Mouse (Mus musculus): ENCODE results near the gene Ccdc3. TPM values are rescaled to one million over a fixed set of nuclear protein-coding genes. Genes with fewer than 3 reads are reported as not detected.

Ccdc3 gene
- polyA plus RNA-seq, 1 experiment: 0.20 TPM

DNA sequence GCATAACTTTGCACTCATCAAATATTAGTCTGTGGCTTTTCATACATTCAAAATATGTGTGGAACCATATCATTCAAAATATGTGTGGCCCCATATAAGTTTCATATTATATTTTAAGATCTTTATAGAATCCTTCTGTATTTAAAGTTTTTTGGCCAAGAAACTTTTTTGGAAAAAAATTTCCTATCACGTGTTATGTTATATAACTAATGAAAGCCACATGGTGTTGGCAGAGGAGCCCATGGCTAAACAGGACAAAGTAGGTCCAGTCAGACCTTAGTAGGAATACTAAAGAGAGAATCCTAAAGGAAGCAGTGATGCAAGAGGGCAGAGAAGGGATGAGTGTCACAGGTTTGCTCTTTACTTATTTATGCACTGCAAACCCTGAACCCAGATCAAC, 65.6 kb downstream of the Ccdc3 start:
- Histone ChIP-seq H3K27ac (ENCODE audit: insufficient read depth, low read depth, low read length) (no peak overlapping the region), H3K4me1 (ENCODE audit: control insufficient read depth, insufficient read depth, low read length) (no peaks in the 10 kb centered on the region), H3K4me3 (ENCODE audit: insufficient read depth, low read length) (no peak overlapping the region)
- TF ChIP-seq CTCF (IDR thresholded peaks at IDR 0.05; ENCODE audit: low read depth, low read length) (no peak), POLR2A (IDR thresholded peaks at IDR 0.05; ENCODE audit: borderline replicate concordance, low read depth, low read length) (no peak)

DNA sequence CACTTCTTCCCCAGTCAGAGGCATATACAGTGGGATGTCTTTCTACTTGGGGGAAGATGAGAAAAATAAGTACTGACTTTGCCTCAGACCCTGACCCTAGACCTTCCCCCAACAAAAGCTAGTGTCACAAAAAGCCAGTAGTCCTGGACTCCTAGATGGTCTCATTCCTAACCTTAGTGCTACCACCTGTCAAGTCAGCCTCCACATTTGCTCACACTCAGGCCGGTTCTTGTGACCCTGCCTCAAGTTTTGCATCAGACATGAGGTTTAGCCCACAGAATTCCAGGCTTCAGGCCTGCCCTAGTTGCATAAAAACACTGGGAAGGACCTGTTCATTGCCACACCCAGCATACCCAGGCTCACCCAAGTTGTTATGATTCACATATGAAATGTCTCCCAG, 67.4 kb downstream of the Ccdc3 start:
- Histone ChIP-seq H3K4me3 (ENCODE audit: insufficient read depth, low read length) (no peak overlapping the region), H3K4me1 (ENCODE audit: control insufficient read depth, insufficient read depth, low read length) (no peaks in the 10 kb centered on the region), H3K27ac (ENCODE audit: insufficient read depth, low read depth, low read length) (no peak overlapping the region)
- no peak for TF ChIP-seq POLR2A (IDR thresholded peaks at IDR 0.05; ENCODE audit: borderline replicate concordance, low read depth, low read length)

DNA sequence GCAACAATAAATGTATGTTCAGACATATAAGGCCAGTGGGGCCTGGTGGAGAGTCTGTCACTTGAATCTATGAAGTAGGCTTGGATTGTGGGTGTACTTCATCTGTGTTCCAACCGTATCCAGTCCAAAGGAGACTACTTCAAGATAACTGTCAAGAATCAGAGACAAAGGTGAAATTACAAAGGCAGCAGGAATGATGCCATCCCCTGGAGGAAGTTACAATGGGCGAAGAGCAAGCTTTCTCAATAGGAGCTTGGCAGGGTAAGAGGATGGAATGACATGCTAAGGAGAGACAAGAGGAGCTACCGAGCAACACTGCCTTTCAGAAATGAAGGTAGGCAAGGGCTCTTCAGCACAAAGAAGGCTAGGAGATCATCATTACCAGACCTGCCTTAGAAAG, 69.1 kb downstream of the Ccdc3 start:
- TF ChIP-seq POLR2A (IDR thresholded peaks at IDR 0.05; ENCODE audit: borderline replicate concordance, low read depth, low read length) (no peak), CTCF (IDR thresholded peaks at IDR 0.05; ENCODE audit: low read depth, low read length) (no peak)
- Histone ChIP-seq H3K4me1 (ENCODE audit: control insufficient read depth, insufficient read depth, low read length) (no peaks in the 10 kb centered on the region), H3K27ac (ENCODE audit: insufficient read depth, low read depth, low read length) (no peak overlapping the region), H3K4me3 (ENCODE audit: insufficient read depth, low read length) (no peak overlapping the region)

DNA sequence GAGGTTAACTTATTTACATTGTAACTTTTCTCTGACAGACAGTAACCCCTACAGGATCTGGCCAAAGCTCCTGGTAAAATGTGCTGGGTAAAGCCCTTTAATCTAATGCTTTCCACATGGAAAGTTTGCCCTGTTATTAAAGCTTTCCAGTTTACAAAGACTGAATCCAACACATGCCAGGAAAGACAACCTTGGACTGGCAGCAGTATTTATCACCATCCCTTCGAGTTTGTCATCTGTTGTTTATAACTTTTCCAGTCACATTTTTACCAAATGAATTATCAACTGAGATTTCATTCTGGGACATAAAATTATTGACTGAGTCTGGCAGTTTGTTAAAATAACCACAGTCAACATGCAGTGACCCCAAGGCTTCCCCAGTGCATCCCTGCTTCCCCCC, 77.0 kb downstream of the Ccdc3 start:
- no peak overlapping the region for H3K27ac ChIP-seq (ENCODE audit: insufficient read depth, low read depth, low read length)
- TF ChIP-seq POLR2A (IDR thresholded peaks at IDR 0.05; ENCODE audit: borderline replicate concordance, low read depth, low read length) (no peak), CTCF (IDR thresholded peaks at IDR 0.05; ENCODE audit: low read depth, low read length) (no peak)
- no peak overlapping the region for H3K4me3 ChIP-seq (ENCODE audit: insufficient read depth, low read length)
- H3K4me1 ChIP-seq (ENCODE audit: control insufficient read depth, insufficient read depth, low read length): no peaks in the 10 kb centered on the region

DNA sequence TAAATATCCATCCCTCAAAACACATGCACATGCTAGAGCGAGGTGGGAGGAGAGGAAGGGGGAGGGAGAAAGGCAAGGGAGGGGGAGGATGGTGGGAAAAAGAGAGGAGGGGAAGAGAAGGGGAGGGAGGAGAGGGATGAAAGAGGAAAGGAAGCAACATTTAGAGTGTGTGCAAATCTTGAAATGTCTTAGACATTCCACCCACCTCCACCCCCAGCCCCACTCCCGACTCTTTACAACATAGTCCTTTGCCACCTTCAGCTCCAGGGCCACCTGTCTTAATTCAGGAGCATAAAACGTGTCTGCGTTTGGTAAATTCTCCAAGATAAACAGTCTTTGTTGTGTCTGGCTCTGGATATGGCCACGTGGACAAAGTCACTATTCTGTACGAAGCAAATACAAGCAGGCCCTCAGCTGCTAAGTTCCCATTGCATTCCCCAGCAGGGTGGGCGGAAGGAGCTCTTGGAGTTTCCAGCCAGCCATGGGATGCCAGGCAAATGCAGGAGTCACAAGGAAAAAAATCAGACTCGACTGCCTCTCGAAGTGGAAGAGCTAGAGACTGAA, 77.8 kb downstream of the Ccdc3 start:
- Histone ChIP-seq H3K4me1 (ENCODE audit: control insufficient read depth, insufficient read depth, low read length) (no peaks in the 10 kb centered on the region), H3K4me3 (ENCODE audit: insufficient read depth, low read length) (no peak overlapping the region), H3K27ac (ENCODE audit: insufficient read depth, low read depth, low read length) (no peak overlapping the region)
- no peak for TF ChIP-seq POLR2A (IDR thresholded peaks at IDR 0.05; ENCODE audit: borderline replicate concordance, low read depth, low read length)
- TF ChIP-seq CTCF (IDR thresholded peaks at IDR 0.05; ENCODE audit: low read depth, low read length): no peak

DNA sequence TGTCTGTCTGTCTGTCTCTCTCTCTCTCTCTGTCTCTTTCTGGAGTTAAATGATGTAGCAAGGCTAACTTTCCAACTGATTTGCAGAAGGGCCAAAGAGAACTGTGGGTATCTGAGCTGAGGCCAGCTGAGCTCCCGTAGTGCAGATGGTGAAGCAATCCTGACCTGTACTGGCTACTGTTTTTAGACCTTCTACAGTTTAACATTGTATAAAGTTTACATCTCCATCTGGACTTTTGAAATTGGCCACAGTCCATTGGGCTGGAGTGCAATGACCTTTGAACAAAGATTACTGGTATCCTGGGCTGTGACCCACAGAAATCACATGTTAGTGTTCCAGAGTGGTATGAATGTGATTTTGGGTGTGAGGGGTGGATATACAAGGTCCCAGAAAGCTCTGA, 81.6 kb downstream of the Ccdc3 start:
- Histone ChIP-seq H3K4me1 (ENCODE audit: control insufficient read depth, insufficient read depth, low read length) (no peaks in the 10 kb centered on the region), H3K27ac (ENCODE audit: insufficient read depth, low read depth, low read length) (no peak overlapping the region), H3K4me3 (ENCODE audit: insufficient read depth, low read length) (no peak overlapping the region)
- no peak for TF ChIP-seq CTCF (IDR thresholded peaks at IDR 0.05; ENCODE audit: low read depth, low read length)
- no peak for TF ChIP-seq POLR2A (IDR thresholded peaks at IDR 0.05; ENCODE audit: borderline replicate concordance, low read depth, low read length)

DNA sequence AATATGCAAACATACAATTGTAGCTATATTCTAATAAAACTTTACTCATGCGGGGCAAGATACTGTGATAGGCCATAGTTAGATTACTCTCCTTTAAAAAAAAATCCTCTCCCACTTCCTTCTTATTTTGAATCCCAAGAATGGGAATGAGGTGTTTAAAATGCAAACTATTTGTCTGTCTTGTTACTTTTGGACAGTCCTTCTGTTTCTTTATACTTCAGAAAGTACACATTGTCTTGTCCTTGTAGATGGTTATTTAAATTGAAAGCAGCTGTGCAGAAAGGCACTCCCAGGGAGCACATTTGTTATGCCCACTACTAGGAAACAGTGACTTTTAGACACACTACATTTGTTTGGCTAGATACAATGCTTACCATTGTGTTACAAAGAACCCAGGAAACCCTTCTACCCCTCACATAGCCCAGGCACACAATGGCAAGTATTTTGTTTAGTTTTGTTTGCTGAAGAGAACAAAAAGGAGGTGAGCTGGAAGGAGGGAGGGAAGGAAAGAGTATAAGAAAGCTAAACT, 82.3 kb downstream of the Ccdc3 start:
- H3K4me3 ChIP-seq (ENCODE audit: insufficient read depth, low read length): no peak overlapping the region
- H3K27ac ChIP-seq (ENCODE audit: insufficient read depth, low read depth, low read length): no peak overlapping the region
- no peaks in the 10 kb centered on the region for H3K4me1 ChIP-seq (ENCODE audit: control insufficient read depth, insufficient read depth, low read length)
- no peak for TF ChIP-seq CTCF (IDR thresholded peaks at IDR 0.05; ENCODE audit: low read depth, low read length)

DNA sequence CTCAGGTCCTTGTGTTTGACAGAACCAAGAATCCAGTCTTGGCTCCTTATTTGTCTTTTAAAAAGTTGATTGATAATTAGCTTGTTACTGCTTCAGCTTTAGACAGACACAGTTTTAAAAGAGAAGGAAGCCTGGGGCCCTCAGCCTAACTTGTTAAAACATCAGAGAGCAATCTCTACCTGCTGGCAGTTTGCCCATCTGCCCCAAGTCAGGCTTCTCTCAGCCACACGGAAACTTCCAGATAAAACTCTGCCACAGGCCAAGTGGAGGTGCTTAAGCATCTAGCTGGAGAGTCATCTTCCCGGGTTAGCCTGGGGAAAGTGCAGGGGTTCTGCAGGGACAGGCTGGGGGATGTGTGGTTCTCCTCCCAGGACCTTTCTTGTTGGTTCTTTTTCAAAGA, 85.0 kb downstream of the Ccdc3 start:
- Histone ChIP-seq H3K4me3 (ENCODE audit: insufficient read depth, low read length) (no peak overlapping the region), H3K4me1 (ENCODE audit: control insufficient read depth, insufficient read depth, low read length) (no peaks in the 10 kb centered on the region), H3K27ac (ENCODE audit: insufficient read depth, low read depth, low read length) (no peak overlapping the region)
- no peak for TF ChIP-seq POLR2A (IDR thresholded peaks at IDR 0.05; ENCODE audit: borderline replicate concordance, low read depth, low read length)

DNA sequence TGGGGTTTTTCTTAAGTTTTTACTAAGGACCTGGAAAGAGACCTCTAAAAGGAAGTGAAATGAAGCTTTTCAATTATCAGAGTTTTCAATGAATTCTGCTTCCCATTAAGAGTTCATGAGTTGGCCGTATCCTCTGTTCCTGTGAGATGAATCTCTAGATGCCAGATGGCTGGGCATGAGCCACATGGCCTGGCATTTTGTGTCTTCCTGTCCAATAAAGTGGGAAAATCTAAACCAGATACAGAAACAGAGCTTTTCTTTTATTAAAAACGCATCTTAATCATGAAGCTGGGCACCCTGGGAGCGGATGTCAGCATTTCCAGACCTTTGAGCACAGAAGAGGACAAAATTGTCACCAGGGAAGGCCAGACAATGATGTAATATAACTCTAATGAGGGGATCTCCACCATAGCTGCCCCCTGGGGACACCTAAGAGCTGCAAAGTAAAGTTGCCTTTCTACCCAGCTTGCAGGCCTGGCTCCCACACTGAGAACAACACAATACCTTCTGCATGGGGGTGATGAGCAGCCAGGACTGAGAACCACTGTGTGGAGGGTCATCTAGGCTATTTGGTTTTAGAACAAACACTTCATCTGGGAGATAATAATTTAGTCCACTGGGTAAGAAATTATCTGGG, 99.4 kb downstream of the Ccdc3 start:
- Histone ChIP-seq H3K4me3 (ENCODE audit: insufficient read depth, low read length) (no peak overlapping the region), H3K4me1 (ENCODE audit: control insufficient read depth, insufficient read depth, low read length) (no peaks in the 10 kb centered on the region), H3K27ac (ENCODE audit: insufficient read depth, low read depth, low read length) (no peak overlapping the region)
- TF ChIP-seq POLR2A (IDR thresholded peaks at IDR 0.05; ENCODE audit: borderline replicate concordance, low read depth, low read length) (no peak), CTCF (IDR thresholded peaks at IDR 0.05; ENCODE audit: low read depth, low read length) (no peak)

DNA sequence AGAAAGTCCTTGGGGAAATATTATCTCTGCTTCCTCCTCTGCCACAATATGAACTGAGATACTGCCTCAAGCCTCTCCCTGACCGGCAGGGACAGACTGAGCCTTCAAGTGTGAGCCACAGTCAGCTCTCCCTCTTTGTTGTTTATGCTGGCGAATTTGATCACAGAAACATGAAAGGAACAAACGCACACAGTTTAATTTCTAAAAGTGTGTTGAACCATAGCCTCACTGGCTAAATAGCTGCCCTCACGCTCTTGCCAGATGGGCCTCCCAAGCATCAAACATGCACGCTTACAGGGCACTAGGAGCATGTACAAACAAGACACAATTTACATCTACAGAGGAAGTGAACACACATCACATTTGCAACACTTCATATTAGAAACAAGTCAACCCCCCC, 100.3 kb downstream of the Ccdc3 start:
- TF ChIP-seq CTCF (IDR thresholded peaks at IDR 0.05; ENCODE audit: low read depth, low read length) (no peak), POLR2A (IDR thresholded peaks at IDR 0.05; ENCODE audit: borderline replicate concordance, low read depth, low read length) (no peak)
- no peak overlapping the region for H3K27ac ChIP-seq (ENCODE audit: insufficient read depth, low read depth, low read length)

More for the DNA sequence above, 100.3 kb downstream of the Ccdc3 start:
- no peaks in the 10 kb centered on the region for H3K4me1 ChIP-seq (ENCODE audit: control insufficient read depth, insufficient read depth, low read length)
- no peak overlapping the region for H3K4me3 ChIP-seq (ENCODE audit: insufficient read depth, low read length)

Data from bone marrow macrophage, adult 2 months (primary cell).